Mouse (Mus musculus): Measurements from ENCODE around the gene Rbm26.

Gene Rbm26

GRCm38 (mm10) chr14:105177238-105177693 is at the start of gene Rbm26:
Gene Rbm26 (minus strand): TSS chr14:105177327.
- peak; percentile 94 to 97 for DNase-seq (ENCODE audit: low spot score in 2 of 2)

GRCm38 (mm10) chr14:105225790-105226189 is 48.7 kb upstream of the Rbm26 start:
- no peak for DNase-seq (ENCODE audit: low spot score in 2 of 2)

- no peak for DNase-seq (ENCODE audit: low spot score in 2 of 2)
Measured at GRCm38 (mm10) chr14:105222240-105222639, 45.1 kb upstream of the Rbm26 start.

GRCm38 (mm10) chr14:105219525-105220376 is 42.6 kb upstream of the Rbm26 start:
- DNase-seq (ENCODE audit: low spot score in 2 of 2), result no peak

GRCm38 (mm10) chr14:105198401-105198800 is 21.3 kb upstream of the Rbm26 start:
- DNase-seq (ENCODE audit: low spot score in 2 of 2), result no peak

- no peak for DNase-seq (ENCODE audit: low spot score in 2 of 2)
Measured at GRCm38 (mm10) chr14:105194682-105195081, 17.6 kb upstream of the Rbm26 start.

GRCm38 (mm10) chr14:105184866-105185265 is 7.7 kb upstream of the Rbm26 start:
- no peak for DNase-seq (ENCODE audit: low spot score in 2 of 2)

- DNase-seq (ENCODE audit: low spot score in 2 of 2), result no peak
Measured at GRCm38 (mm10) chr14:105182786-105183185, 5.7 kb upstream of the Rbm26 start.

GRCm38 (mm10) chr14:105179733-105180132 is 2.6 kb upstream of the Rbm26 start:
- DNase-seq (ENCODE audit: low spot score in 2 of 2), result no peak

GRCm38 (mm10) chr14:105178996-105179395 is 1.9 kb upstream of the Rbm26 start:
- DNase-seq (ENCODE audit: low spot score in 2 of 2), result no peak

- DNase-seq (ENCODE audit: low spot score in 2 of 2), result peak in 1 of 2 experiments; percentile 60
Measured at GRCm38 (mm10) chr14:105176381-105177168, 552 bp downstream of the Rbm26 start.

- no peak for DNase-seq (ENCODE audit: low spot score in 2 of 2)
Measured at GRCm38 (mm10) chr14:105167181-105167580, 9.9 kb downstream of the Rbm26 start.

- DNase-seq (ENCODE audit: low spot score in 2 of 2), result no peak
Measured at GRCm38 (mm10) chr14:105164793-105165192, 12.3 kb downstream of the Rbm26 start.

- no peak for DNase-seq (ENCODE audit: low spot score in 2 of 2)
Measured at GRCm38 (mm10) chr14:105161334-105161733, 15.8 kb downstream of the Rbm26 start.

GRCm38 (mm10) chr14:105158526-105158925 is 18.6 kb downstream of the Rbm26 start:
- DNase-seq (ENCODE audit: low spot score in 2 of 2), result no peak

GRCm38 (mm10) chr14:105134076-105134475 is 43.1 kb downstream of the Rbm26 start:
- DNase-seq (ENCODE audit: low spot score in 2 of 2), result no peak

GRCm38 (mm10) chr14:105127715-105128385 is 49.3 kb downstream of the Rbm26 start:
- DNase-seq (ENCODE audit: low spot score in 2 of 2), result no peak

- no peak for DNase-seq (ENCODE audit: low spot score in 2 of 2)
Measured at GRCm38 (mm10) chr14:105124513-105124912, 52.6 kb downstream of the Rbm26 start.

- DNase-seq (ENCODE audit: low spot score in 2 of 2), result no peak
Measured at GRCm38 (mm10) chr14:105115402-105115801, 61.7 kb downstream of the Rbm26 start.

GRCm38 (mm10) chr14:105106252-105106651 is 70.9 kb downstream of the Rbm26 start:
- DNase-seq (ENCODE audit: low spot score in 2 of 2), result no peak

- DNase-seq (ENCODE audit: low spot score in 2 of 2), result no peak
Measured at GRCm38 (mm10) chr14:105098861-105099260, 78.3 kb downstream of the Rbm26 start.

- no peak for DNase-seq (ENCODE audit: low spot score in 2 of 2)
Measured at GRCm38 (mm10) chr14:105096221-105096620, 80.9 kb downstream of the Rbm26 start.
